Mouse (Mus musculus) intestine, postnatal 0 days (tissue): ENCODE results near the gene App. TPM values are rescaled to one million over a fixed set of nuclear protein-coding genes. Genes with fewer than 3 reads are reported as not detected.

Experiments
- ATAC-seq: fragments of 200-750 bp; cut with Nextera tagmentation; 2 replicates; pipeline ENCODE4 v1.8.0; 2017; ENCODE audit warnings: mild to moderate bottlenecking, moderate TSS enrichment, moderate library complexity
- H3K27ac ChIP-seq: fragments of 300-500 bp; sonication (generic); 2 replicates; pipeline ENCODE4 v1.5.1; 2014; ENCODE audit warnings: mild to moderate bottlenecking, low read depth, low read length, moderate library complexity
- H3K27me3 ChIP-seq: fragments of 300-500 bp; sonication (generic); replicated peaks from 2 replicates; pipeline ENCODE4 v1.6.1; 2014; ENCODE audit warnings: low read length, mixed read lengths; ENCODE audit not compliant: control insufficient read depth, insufficient read depth
- H3K36me3 ChIP-seq: fragments of 300-500 bp; sonication (generic); 2 replicates; pipeline ENCODE4 v1.6.1; 2014; ENCODE audit warnings: mild to moderate bottlenecking, moderate library complexity; ENCODE audit not compliant: control insufficient read depth, insufficient read depth
- H3K4me1 ChIP-seq: fragments of 300-500 bp; sonication (generic); replicated peaks from 2 replicates; pipeline ENCODE4 v1.6.1; 2014; ENCODE audit warnings: antibody characterized with exemption, low read length, mixed read lengths; ENCODE audit not compliant: control insufficient read depth, insufficient read depth
- H3K4me2 ChIP-seq: fragments of 300-500 bp; sonication (generic); replicated peaks from 2 replicates; pipeline ENCODE4 v1.6.1; 2014; ENCODE audit warnings: low read depth, mild to moderate bottlenecking, moderate library complexity
- H3K4me3 ChIP-seq: fragments of 300-500 bp; sonication (generic); 2 replicates; pipeline ENCODE4 v1.5.1; 2014; ENCODE audit warnings: low read depth, low read length
- H3K9ac ChIP-seq: fragments of 300-500 bp; sonication (generic); 2 replicates; pipeline ENCODE4 v1.6.1; 2014; ENCODE audit warnings: mild to moderate bottlenecking, low read depth, low read length
- H3K9me3 ChIP-seq: fragments of 300-500 bp; sonication (generic); 2 replicates; pipeline ENCODE4 v1.6.1; 2016; ENCODE audit warnings: mixed run types; ENCODE audit not compliant: control insufficient read depth
- CTCF ChIP-seq: sonication (generic); IDR thresholded peaks from 2 replicates; pipeline ENCODE4 v1.5.1; 2016; ENCODE audit warnings: low read depth, mild to moderate bottlenecking, control low read depth, antibody characterized with exemption, moderate library complexity
- WGBS: fragments of 180-500 bp; shearing (Covaris S2); extraction: QIAGEN DNeasy Blood & Tissue Kit; methylation state at CpG from one replicate; pipeline ENCODE4 v1.1.7; 2014; 5-methylcytosine and 5-hydroxymethylcytosine counted together
- polyA plus RNA-seq: library from polyadenylated mRNA; unstranded; fragments of >200 nt; fragmentation: Nextera tagmentation; extraction: Ambion mirVana; gene quantifications from 2 replicates; pipeline ENCODE4 v1.2.1, GENCODE M21; 2015

Gene App
- polyA plus RNA-seq, 1 experiment from 2014 or later = 191 TPM

DNA sequence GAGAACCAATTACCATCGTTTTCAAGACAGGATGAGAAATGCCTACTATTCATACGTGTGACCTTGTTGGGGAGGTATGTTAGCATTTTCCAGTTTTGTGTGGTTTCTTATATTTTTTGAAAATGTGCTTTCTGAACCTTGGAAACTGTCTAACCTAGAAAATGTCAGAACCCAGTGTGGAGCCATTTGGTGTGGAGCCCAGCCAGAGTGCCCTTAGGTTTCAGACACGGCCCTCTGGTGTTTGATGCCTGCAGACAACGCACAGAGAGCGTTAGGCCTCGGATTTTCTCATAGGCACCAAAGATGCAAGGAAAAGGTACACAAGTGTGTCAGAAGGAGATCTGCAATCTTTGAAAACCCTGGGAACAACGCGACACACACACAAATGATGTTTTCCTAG, 134.8 kb downstream of the App start:
- H3K27me3 ChIP-seq = no peaks in the 10 kb centered on the region
- no peak for TF ChIP-seq CTCF
- H3K4me2 ChIP-seq = no peak overlapping the region
- WGBS = 95% methylated on average over 8 of the region's 8 CpGs
- H3K27ac ChIP-seq = no peak overlapping the region
- H3K4me3 ChIP-seq = no peak overlapping the region
- H3K9ac ChIP-seq = no peak overlapping the region
- H3K36me3 ChIP-seq = peaks cover 15% of the 10 kb centered on the region; the same call in 1 of the 2 replicates
- H3K9me3 ChIP-seq = no peaks in the 10 kb centered on the region
- no peak for ATAC-seq
- H3K4me1 ChIP-seq = no peaks in the 10 kb centered on the region

DNA sequence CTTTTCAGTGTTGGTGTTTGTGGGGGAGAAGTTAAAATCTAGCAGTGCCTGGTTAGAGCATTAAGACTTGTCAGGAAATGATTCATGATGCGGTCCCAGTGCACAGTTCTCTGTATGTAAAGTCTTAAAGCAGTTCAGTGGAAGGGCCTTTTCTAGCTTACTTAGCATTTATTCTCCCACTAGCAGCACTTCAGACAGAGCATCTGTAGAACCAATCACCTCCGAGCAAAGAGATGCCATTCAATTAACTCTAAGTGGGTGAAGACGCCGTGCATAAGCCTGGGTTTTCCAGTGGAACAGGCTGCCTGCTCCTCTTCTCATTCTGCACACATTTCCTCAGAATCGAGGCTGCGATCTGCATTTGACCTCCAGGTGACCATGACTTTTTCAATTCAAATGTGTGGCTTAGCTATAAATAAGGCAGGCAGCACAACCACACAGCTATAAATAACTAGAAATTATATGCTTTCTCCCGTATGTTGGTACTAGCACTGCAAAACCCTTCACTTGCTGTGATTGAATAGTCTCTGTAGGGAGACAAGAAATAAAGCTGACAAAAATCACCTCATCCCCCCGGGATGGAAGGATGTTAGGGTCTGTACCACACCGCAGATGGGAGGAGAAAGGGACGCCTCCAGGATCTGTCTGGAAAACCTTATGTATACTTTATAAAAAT, 135.5 kb downstream of the App start:
- no peaks in the 10 kb centered on the region for H3K27me3 ChIP-seq
- no peak for ATAC-seq
- H3K9ac ChIP-seq = no peak overlapping the region
- no peaks in the 10 kb centered on the region for H3K9me3 ChIP-seq
- WGBS = 82% methylated on average over 10 of the region's 10 CpGs
- H3K4me2 ChIP-seq = no peak overlapping the region
- H3K4me1 ChIP-seq = no peaks in the 10 kb centered on the region
- TF ChIP-seq CTCF = no peak
- H3K4me3 ChIP-seq = no peak overlapping the region
- peaks cover 13% of the 10 kb centered on the region; the same call in 1 of the 2 replicates for H3K36me3 ChIP-seq
- no peak overlapping the region for H3K27ac ChIP-seq

GRCm38 (mm10) chr16:85035815-85036214, 137.8 kb downstream of the App start:
- WGBS = 81% methylated on average over 5 of the region's 5 CpGs

GRCm38 (mm10) chr16:85033747-85034146, 139.8 kb downstream of the App start:
- no peaks in the 10 kb centered on the region for H3K4me1 ChIP-seq
- no peak; the same call in 1 of the 2 replicates for ATAC-seq
- TF ChIP-seq CTCF = no peak
- peaks cover 24% of the 10 kb centered on the region for H3K36me3 ChIP-seq
- no peaks in the 10 kb centered on the region for H3K9me3 ChIP-seq
- H3K27ac ChIP-seq = no peak overlapping the region
- no peak overlapping the region for H3K4me2 ChIP-seq
- 50% methylated on average over 5 of the region's 5 CpGs for WGBS
- H3K27me3 ChIP-seq = no peaks in the 10 kb centered on the region
- no peak overlapping the region for H3K9ac ChIP-seq
- no peak overlapping the region for H3K4me3 ChIP-seq

More at GRCm38 (mm10) chr16:85035815-85036214, 137.8 kb downstream of the App start:
- no peak for ATAC-seq
- Histone ChIP-seq H3K27ac (no peak overlapping the region), H3K4me1 (no peaks in the 10 kb centered on the region), H3K36me3 (peaks cover 7% of the 10 kb centered on the region; the same call in 1 of the 2 replicates), H3K9ac (no peak overlapping the region), H3K9me3 (no peaks in the 10 kb centered on the region), H3K4me3 (no peak overlapping the region), H3K27me3 (no peaks in the 10 kb centered on the region), H3K4me2 (no peak overlapping the region)
- no peak for TF ChIP-seq CTCF

DNA sequence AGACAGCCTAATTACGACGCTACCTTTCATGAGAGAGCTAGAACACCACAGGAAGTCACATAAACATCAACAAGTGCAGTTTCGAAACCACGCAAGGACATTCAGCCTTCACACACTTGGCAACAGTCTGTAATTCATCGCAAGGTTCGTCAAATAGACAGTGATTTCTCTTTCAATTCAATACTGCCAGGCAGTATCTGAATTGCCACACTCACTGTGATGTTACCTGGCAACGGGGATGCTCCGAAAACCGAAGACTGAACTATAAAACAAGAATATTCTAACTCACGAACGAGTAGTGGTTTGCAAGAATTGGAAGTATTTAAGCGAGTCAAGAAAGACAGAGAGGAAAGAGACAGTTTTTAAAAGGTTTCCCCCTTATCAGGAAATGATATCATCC, 142.8 kb downstream of the App start:
- 94% methylated on average over 12 of the region's 12 CpGs for WGBS
- Histone ChIP-seq H3K36me3 (peaks cover 38% of the 10 kb centered on the region), H3K27me3 (no peaks in the 10 kb centered on the region), H3K9ac (no peak overlapping the region), H3K4me2 (no peak overlapping the region), H3K27ac (no peak overlapping the region), H3K4me3 (no peak overlapping the region), H3K9me3 (no peaks in the 10 kb centered on the region), H3K4me1 (no peaks in the 10 kb centered on the region)
- no peak for ATAC-seq
- TF ChIP-seq CTCF = no peak

DNA sequence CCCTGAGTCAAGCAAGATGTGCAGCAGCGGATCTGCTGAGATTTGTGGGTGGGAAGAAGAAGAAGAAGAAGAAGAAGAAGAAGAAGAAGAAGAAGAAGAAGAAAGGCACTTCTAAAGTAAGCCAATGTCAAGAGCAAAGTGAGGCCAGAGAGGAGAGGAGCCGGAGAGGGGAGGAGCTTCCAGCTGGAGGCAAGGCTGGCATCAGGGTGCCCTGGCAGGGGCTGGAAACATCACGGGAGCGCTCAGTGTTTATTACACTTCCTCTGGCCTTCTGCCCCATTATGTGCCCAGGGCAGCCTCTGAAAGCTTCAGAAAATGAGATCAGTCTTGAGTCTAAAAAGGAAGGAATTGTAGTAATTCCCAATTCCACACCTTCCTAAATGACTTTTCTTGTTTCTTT, 145.2 kb downstream of the App start:
- 91% methylated on average over 4 of the region's 4 CpGs for WGBS
- H3K27ac ChIP-seq = no peak overlapping the region
- H3K36me3 ChIP-seq = peaks cover 56% of the 10 kb centered on the region
- ATAC-seq = no peak
- no peak overlapping the region for H3K4me2 ChIP-seq
- no peak overlapping the region for H3K4me3 ChIP-seq
- H3K27me3 ChIP-seq = no peaks in the 10 kb centered on the region
- TF ChIP-seq CTCF = no peak
- H3K9me3 ChIP-seq = no peaks in the 10 kb centered on the region
- no peak overlapping the region for H3K9ac ChIP-seq
- H3K4me1 ChIP-seq = no peaks in the 10 kb centered on the region
